Mouse (Mus musculus): Measurements from ENCODE around the gene Kcnk10.

Gene Kcnk10

GRCm38 (mm10) chr12:98519866-98520567 is 58.1 kb downstream of the Kcnk10 start:
- no peak for DNase-seq

- DNase-seq = no peak
Measured at GRCm38 (mm10) chr12:98505601-98506000, 72.5 kb downstream of the Kcnk10 start.

GRCm38 (mm10) chr12:98501528-98502280 is 76.4 kb downstream of the Kcnk10 start:
- DNase-seq = no peak

GRCm38 (mm10) chr12:98501045-98501444 is 77.1 kb downstream of the Kcnk10 start:
- no peak for DNase-seq

GRCm38 (mm10) chr12:98481460-98481859 is 96.7 kb downstream of the Kcnk10 start:
- peak; percentile 83 for DNase-seq

- no peak for DNase-seq
Measured at GRCm38 (mm10) chr12:98481048-98481447, 97.1 kb downstream of the Kcnk10 start.

GRCm38 (mm10) chr12:98477673-98478461 is 100.2 kb downstream of the Kcnk10 start:
- peak; percentile 13 for DNase-seq

GRCm38 (mm10) chr12:98471232-98471631 is 106.9 kb downstream of the Kcnk10 start:
- DNase-seq = no peak

GRCm38 (mm10) chr12:98470097-98470496 is 108.0 kb downstream of the Kcnk10 start:
- peak; percentile 12 for DNase-seq

GRCm38 (mm10) chr12:98467793-98468192 is 110.3 kb downstream of the Kcnk10 start:
- peak; percentile 69 for DNase-seq

- DNase-seq = no peak
Measured at GRCm38 (mm10) chr12:98459889-98460288, 118.2 kb downstream of the Kcnk10 start.

GRCm38 (mm10) chr12:98458944-98459343 is 119.2 kb downstream of the Kcnk10 start:
- no peak for DNase-seq

- peak; percentile 88 for DNase-seq
Measured at GRCm38 (mm10) chr12:98458516-98458915, 119.6 kb downstream of the Kcnk10 start.

- DNase-seq = peak; percentile 97
Measured at GRCm38 (mm10) chr12:98453161-98453560, 124.9 kb downstream of the Kcnk10 start.

- peak; percentile 85 for DNase-seq
Measured at GRCm38 (mm10) chr12:98452646-98453045, 125.5 kb downstream of the Kcnk10 start.

GRCm38 (mm10) chr12:98445637-98446036 is 132.5 kb downstream of the Kcnk10 start:
- DNase-seq = no peak

GRCm38 (mm10) chr12:98444860-98445259 is 133.2 kb downstream of the Kcnk10 start:
- no peak for DNase-seq

- no peak for DNase-seq
Measured at GRCm38 (mm10) chr12:98443754-98444153, 134.4 kb downstream of the Kcnk10 start.

GRCm38 (mm10) chr12:98438080-98438479 is 140.0 kb downstream of the Kcnk10 start:
- DNase-seq = no peak

GRCm38 (mm10) chr12:98430683-98431082 is 147.4 kb downstream of the Kcnk10 start:
- DNase-seq = no peak

- no peak for DNase-seq
Measured at GRCm38 (mm10) chr12:98421340-98421739, 156.8 kb downstream of the Kcnk10 start.

GRCm38 (mm10) chr12:98419849-98420248 is 158.3 kb downstream of the Kcnk10 start:
- no peak for DNase-seq

GRCm38 (mm10) chr12:98409580-98409979 is 168.5 kb downstream of the Kcnk10 start:
- DNase-seq = peak; percentile 30

Data from cerebellum, adult 9-11 months (tissue).